Mouse (Mus musculus) liver, embryonic 16.5 days (tissue): Measurements from ENCODE around the gene Fer. TPM values are rescaled to one million over a fixed set of nuclear protein-coding genes. Genes with fewer than 3 reads are reported as not detected.

ENCODE experiments used
- ATAC-seq: fragments of 200-750 bp; cut with Nextera tagmentation; 2 replicates; pipeline ENCODE4 v1.8.0; 2017; ENCODE audit warnings: low read depth, mild to moderate bottlenecking, moderate number of reproducible peaks, moderate library complexity
- H3K27ac ChIP-seq: fragments of 300-500 bp; sonication (generic); 2 replicates; pipeline ENCODE4 v1.5.1; 2014; ENCODE audit warnings: mild to moderate bottlenecking, low read length
- H3K27me3 ChIP-seq: fragments of 300-500 bp; sonication (generic); 2 replicates; pipeline ENCODE4 v1.6.1; 2014; ENCODE audit warnings: low read depth, low read length, mixed read lengths; ENCODE audit not compliant: control insufficient read depth, insufficient read depth
- H3K36me3 ChIP-seq: fragments of 300-500 bp; sonication (generic); 2 replicates; pipeline ENCODE4 v1.6.1; 2014; ENCODE audit warnings: mild to moderate bottlenecking; ENCODE audit not compliant: control insufficient read depth, insufficient read depth
- H3K4me1 ChIP-seq: fragments of 300-500 bp; sonication (generic); 2 replicates; pipeline ENCODE4 v1.6.1; 2014; ENCODE audit warnings: low read depth, low read length, mixed read lengths; ENCODE audit not compliant: control insufficient read depth
- H3K4me2 ChIP-seq: fragments of 300-500 bp; sonication (generic); 2 replicates; pipeline ENCODE4 v1.6.1; 2014; ENCODE audit warnings: low read depth, low read length, mixed read lengths
- H3K4me3 ChIP-seq: fragments of 300-500 bp; sonication (generic); 2 replicates; pipeline ENCODE4 v1.5.1; 2014; ENCODE audit warnings: low read depth, mild to moderate bottlenecking, low read length
- H3K9ac ChIP-seq: fragments of 300-500 bp; sonication (generic); 2 replicates; pipeline ENCODE4 v1.6.1; 2014; ENCODE audit warnings: low read depth, low read length
- H3K9me3 ChIP-seq: fragments of 300-500 bp; sonication (generic); replicated peaks from 2 replicates; pipeline ENCODE4 v1.6.1; 2016; ENCODE audit warnings: low read length; ENCODE audit not compliant: control insufficient read depth
- WGBS: fragments of 180-500 bp; shearing (Covaris S2); extraction: QIAGEN DNeasy Blood & Tissue Kit; methylation state at CpG from one replicate; pipeline ENCODE4 v1.1.7; 2014; ENCODE audit not compliant: insufficient replicate concordance; 5-methylcytosine and 5-hydroxymethylcytosine counted together
- polyA plus RNA-seq: library from polyadenylated mRNA; unstranded; fragments of >200 nt; fragmentation: Nextera tagmentation; extraction: Ambion mirVana; gene quantifications from 2 replicates; pipeline ENCODE4 v1.2.1, GENCODE M21; 2015

The Fer gene
- polyA plus RNA-seq, 1 experiment from 2014 or later, result 7.6 TPM

- no peaks in the 10 kb centered on the region for H3K9me3 ChIP-seq
- no peak overlapping the region for H3K27ac ChIP-seq
- H3K4me2 ChIP-seq, result no peak overlapping the region
- no peaks in the 10 kb centered on the region for H3K36me3 ChIP-seq
- no peak overlapping the region for H3K4me3 ChIP-seq
- H3K9ac ChIP-seq, result no peak overlapping the region
- WGBS, result 75% methylated on average over 11 of the region's 11 CpGs
- ATAC-seq, result no peak
- no peaks in the 10 kb centered on the region for H3K27me3 ChIP-seq
- H3K4me1 ChIP-seq, result no peaks in the 10 kb centered on the region
Observed at GRCm38 (mm10) chr17:64139231-64139915, 276.5 kb downstream of the Fer start.

- Histone ChIP-seq H3K27ac (no peak overlapping the region), H3K27me3 (no peaks in the 10 kb centered on the region), H3K9me3 (no peaks in the 10 kb centered on the region), H3K36me3 (no peaks in the 10 kb centered on the region), H3K4me3 (no peak overlapping the region), H3K9ac (no peak overlapping the region), H3K4me2 (no peak overlapping the region), H3K4me1 (no peaks in the 10 kb centered on the region)
- no peak for ATAC-seq
- 73% methylated on average over 18 of the region's 18 CpGs for WGBS
Observed at GRCm38 (mm10) chr17:64140063-64140850, 277.4 kb downstream of the Fer start.

GRCm38 (mm10) chr17:64141856-64142255 lies 279.0 kb downstream of the Fer start:
- WGBS, result 65% methylated on average over 9 of the region's 9 CpGs
- Histone ChIP-seq H3K36me3 (no peaks in the 10 kb centered on the region), H3K4me3 (no peak overlapping the region), H3K27ac (no peak overlapping the region), H3K9ac (no peak overlapping the region), H3K4me2 (no peak overlapping the region), H3K9me3 (no peaks in the 10 kb centered on the region), H3K4me1 (no peaks in the 10 kb centered on the region), H3K27me3 (no peaks in the 10 kb centered on the region)
- ATAC-seq, result no peak

- WGBS, result 59% methylated on average over 4 of the region's 4 CpGs
- ATAC-seq, result no peak
Observed at GRCm38 (mm10) chr17:64146409-64146808, 283.5 kb downstream of the Fer start.

GRCm38 (mm10) chr17:64150717-64151116 lies 287.9 kb downstream of the Fer start:
- H3K36me3 ChIP-seq, result no peaks in the 10 kb centered on the region
- H3K9ac ChIP-seq, result no peak overlapping the region
- H3K4me2 ChIP-seq, result no peak overlapping the region
- no peak overlapping the region for H3K4me3 ChIP-seq
- H3K9me3 ChIP-seq, result no peaks in the 10 kb centered on the region
- H3K4me1 ChIP-seq, result no peaks in the 10 kb centered on the region
- no peak overlapping the region for H3K27ac ChIP-seq
- WGBS, result 75% methylated on average over 1 of the region's 1 CpGs
- H3K27me3 ChIP-seq, result no peaks in the 10 kb centered on the region
- ATAC-seq, result no peak

More at GRCm38 (mm10) chr17:64146409-64146808, 283.5 kb downstream of the Fer start:
- Histone ChIP-seq H3K4me2 (no peak overlapping the region), H3K9me3 (no peaks in the 10 kb centered on the region), H3K4me1 (no peaks in the 10 kb centered on the region), H3K4me3 (no peak overlapping the region), H3K9ac (no peak overlapping the region), H3K27ac (no peak overlapping the region), H3K27me3 (no peaks in the 10 kb centered on the region), H3K36me3 (no peaks in the 10 kb centered on the region)

DNA sequence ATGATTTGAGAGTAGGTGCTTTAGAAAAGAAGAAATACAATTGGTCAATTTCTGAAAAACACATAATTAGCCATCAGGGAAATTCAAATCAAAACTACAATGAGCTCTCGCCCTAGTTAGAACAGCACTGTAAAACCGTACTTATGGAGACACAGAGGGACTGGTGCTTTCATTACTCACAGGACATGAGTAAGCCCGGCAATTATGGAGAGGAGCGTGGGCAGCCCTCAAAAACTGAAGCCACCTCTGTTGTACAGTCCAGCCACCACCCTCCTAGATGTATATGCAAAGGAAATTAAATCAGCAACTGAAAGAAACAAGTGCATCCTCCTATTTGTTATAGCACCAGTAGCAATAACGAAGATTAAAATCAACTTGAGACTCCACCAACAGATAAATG lies 304.9 kb downstream of the Fer start:
- Histone ChIP-seq H3K27me3 (no peaks in the 10 kb centered on the region), H3K27ac (no peak overlapping the region), H3K4me1 (no peaks in the 10 kb centered on the region), H3K4me3 (no peak overlapping the region), H3K9ac (no peak overlapping the region), H3K36me3 (no peaks in the 10 kb centered on the region), H3K4me2 (no peak overlapping the region), H3K9me3 (no peaks in the 10 kb centered on the region)
- 77% methylated on average over 5 of the region's 5 CpGs for WGBS
- no peak for ATAC-seq

GRCm38 (mm10) chr17:64170019-64170418 lies 307.2 kb downstream of the Fer start:
- H3K4me2 ChIP-seq, result no peak overlapping the region
- H3K4me3 ChIP-seq, result no peak overlapping the region
- H3K9me3 ChIP-seq, result no peaks in the 10 kb centered on the region
- 58% methylated on average over 5 of the region's 5 CpGs for WGBS
- ATAC-seq, result no peak
- H3K4me1 ChIP-seq, result no peaks in the 10 kb centered on the region
- no peaks in the 10 kb centered on the region for H3K27me3 ChIP-seq
- no peak overlapping the region for H3K27ac ChIP-seq
- no peaks in the 10 kb centered on the region for H3K36me3 ChIP-seq
- no peak overlapping the region for H3K9ac ChIP-seq

DNA sequence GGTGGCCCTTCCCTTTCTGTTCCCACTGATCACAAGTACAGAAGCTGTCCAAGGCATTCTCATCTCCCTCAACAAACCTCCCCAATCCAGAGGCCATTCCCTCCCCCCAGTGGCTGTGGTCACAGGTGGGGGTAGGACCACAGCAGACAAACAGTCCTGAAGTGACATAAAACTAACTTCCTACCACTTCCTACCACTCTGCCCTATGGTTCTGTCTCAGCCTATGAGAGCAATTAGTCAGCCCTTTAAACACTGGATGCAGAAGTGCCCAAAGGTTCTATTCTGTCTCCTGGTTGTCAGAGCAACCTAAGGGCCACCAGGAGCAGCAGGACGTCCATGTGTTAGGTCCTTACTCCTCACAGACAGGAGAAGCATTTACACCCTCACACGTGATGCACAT lies 309.6 kb downstream of the Fer start:
- Histone ChIP-seq H3K4me2 (no peak overlapping the region), H3K27ac (no peak overlapping the region), H3K4me1 (no peaks in the 10 kb centered on the region), H3K9me3 (no peaks in the 10 kb centered on the region), H3K4me3 (no peak overlapping the region), H3K9ac (no peak overlapping the region), H3K27me3 (no peaks in the 10 kb centered on the region), H3K36me3 (no peaks in the 10 kb centered on the region)
- WGBS, result 53% methylated on average over 2 of the region's 2 CpGs
- ATAC-seq, result no peak

DNA sequence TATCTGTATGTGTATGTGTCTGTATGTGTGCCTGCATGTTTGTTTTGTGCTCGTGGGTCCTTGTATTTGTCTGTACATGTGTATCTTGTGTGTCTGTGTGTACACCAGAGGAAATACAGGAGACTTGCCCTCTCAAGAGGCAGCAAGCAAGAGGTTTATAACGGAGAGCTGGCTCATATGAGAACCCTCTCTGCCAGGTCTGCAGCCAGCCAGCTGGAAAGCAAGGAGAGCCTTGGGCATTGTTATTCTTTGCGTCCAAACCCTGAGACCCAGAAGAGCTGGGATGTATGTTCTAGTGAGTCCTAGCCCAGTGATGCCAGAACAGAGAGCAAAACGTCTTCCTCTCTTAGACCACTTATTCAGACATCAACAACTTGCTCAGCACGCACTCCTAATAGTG lies 317.7 kb downstream of the Fer start:
- 61% methylated on average over 5 of the region's 5 CpGs for WGBS

More for the DNA sequence above, 317.7 kb downstream of the Fer start:
- Histone ChIP-seq H3K27me3 (no peaks in the 10 kb centered on the region), H3K27ac (no peak overlapping the region), H3K9ac (no peak overlapping the region), H3K4me3 (no peak overlapping the region), H3K9me3 (no peaks in the 10 kb centered on the region), H3K36me3 (no peaks in the 10 kb centered on the region), H3K4me1 (no peaks in the 10 kb centered on the region), H3K4me2 (no peak overlapping the region)
- no peak for ATAC-seq
